Mouse (Mus musculus) right cerebral cortex, adult 2 months (tissue): ENCODE results near the gene Gm10436.
"Not testable (repeated sequence)": the region's sequence is repeated elsewhere in the genome, so short reads cannot be mapped to it uniquely, and the experiment has no call there.

ENCODE experiments used
- DNase-seq, 2 experiments: peaks; one replicate each; pipeline ENCODE4 v3.0.0; 2021 to 2022; ENCODE audit warnings: low spot score in 2 of 2

Gene Gm10436

GRCm38 (mm10) chr12:88182008-88182407, at the start of gene Gm10436:
Gm10436 (minus strand) TSS chr12:88182108.
- not testable (repeated sequence) for DNase-seq

GRCm38 (mm10) chr12:88219445-88219844, 37.5 kb upstream of the Gm10436 start:
- DNase-seq = no peak

- not testable (repeated sequence) for DNase-seq
These were observed 36.2 kb upstream of the Gm10436 start for GRCm38 (mm10) chr12:88218059-88218458.

GRCm38 (mm10) chr12:88214641-88215040, 32.7 kb upstream of the Gm10436 start:
- DNase-seq = no peak

GRCm38 (mm10) chr12:88211458-88211857, 29.6 kb upstream of the Gm10436 start:
- DNase-seq = not testable (repeated sequence)

- no peak for DNase-seq
These were observed 20.9 kb upstream of the Gm10436 start for GRCm38 (mm10) chr12:88202856-88203255.
